Mouse (Mus musculus): ENCODE results near the gene Edem1. TPM values are rescaled to one million over a fixed set of nuclear protein-coding genes. Genes with fewer than 3 reads are reported as not detected.
A peak's percentile ranks its signal among the peaks of the same experiment; 100 is the strongest.

Gene Edem1
- polyA plus RNA-seq, 1 experiment from 2014 or later = 26.4 TPM

GRCm38 (mm10) chr6:108824816-108825545 is 3.5 kb upstream of the Edem1 start:
- H3K27me3 ChIP-seq (ENCODE audit: control insufficient read depth, insufficient read depth, low read length) = no peaks in the 10 kb centered on the region
- H3K36me3 ChIP-seq (ENCODE audit: control insufficient read depth, insufficient read depth, low read length) = peaks cover 28% of the 10 kb centered on the region
- H3K9me3 ChIP-seq (ENCODE audit: control insufficient read depth, low read length) = no peaks in the 10 kb centered on the region
- H3K9ac ChIP-seq (ENCODE audit: low read depth, low read length) = no peak overlapping the region
- ATAC-seq (ENCODE audit: low FRiP score, low TSS enrichment) = no peak
- whole genome bisulfite sequencing = 67% methylated on average over 7 of the region's 7 CpGs
- H3K4me3 ChIP-seq (ENCODE audit: low read length) = no peak overlapping the region
- peaks cover 8% of the 10 kb centered on the region; the same call in 1 of the 2 replicates for H3K4me1 ChIP-seq (ENCODE audit: control insufficient read depth, insufficient read depth, low read length)
- no peak overlapping the region for H3K4me2 ChIP-seq (replicated peaks; ENCODE audit: low read depth, low read length)
- no peak overlapping the region for H3K27ac ChIP-seq (ENCODE audit: low read depth, low read length)

GRCm38 (mm10) chr6:108826070-108826469 is 2.4 kb upstream of the Edem1 start:
- H3K9ac ChIP-seq (ENCODE audit: low read depth, low read length) = no peak overlapping the region
- no peaks in the 10 kb centered on the region for H3K27me3 ChIP-seq (ENCODE audit: control insufficient read depth, insufficient read depth, low read length)
- no peak overlapping the region for H3K27ac ChIP-seq (ENCODE audit: low read depth, low read length)
- H3K36me3 ChIP-seq (ENCODE audit: control insufficient read depth, insufficient read depth, low read length) = peaks cover 21% of the 10 kb centered on the region
- no peaks in the 10 kb centered on the region for H3K9me3 ChIP-seq (ENCODE audit: control insufficient read depth, low read length)
- H3K4me2 ChIP-seq (replicated peaks; ENCODE audit: low read depth, low read length) = no peak overlapping the region
- H3K4me3 ChIP-seq (ENCODE audit: low read length) = no peak overlapping the region
- WGBS = 78% methylated on average over 3 of the region's 3 CpGs
- ATAC-seq (ENCODE audit: low FRiP score, low TSS enrichment) = no peak
- H3K4me1 ChIP-seq (ENCODE audit: control insufficient read depth, insufficient read depth, low read length) = peaks cover 8% of the 10 kb centered on the region; the same call in 1 of the 2 replicates

- Histone ChIP-seq H3K4me2 (replicated peaks; ENCODE audit: low read depth, low read length) (peak overlapping the region; percentile 89), H3K4me3 (ENCODE audit: low read length) (peak overlapping the region; percentile 84), H3K4me1 (ENCODE audit: control insufficient read depth, insufficient read depth, low read length) (peaks cover 8% of the 10 kb centered on the region; the same call in 1 of the 2 replicates), H3K9me3 (ENCODE audit: control insufficient read depth, low read length) (no peaks in the 10 kb centered on the region), H3K36me3 (ENCODE audit: control insufficient read depth, insufficient read depth, low read length) (peaks cover 12% of the 10 kb centered on the region), H3K9ac (ENCODE audit: low read depth, low read length) (no peak overlapping the region), H3K27me3 (ENCODE audit: control insufficient read depth, insufficient read depth, low read length) (no peaks in the 10 kb centered on the region), H3K27ac (ENCODE audit: low read depth, low read length) (no peak overlapping the region)
- ATAC-seq (ENCODE audit: low FRiP score, low TSS enrichment) = no peak
- WGBS = 23% methylated on average over 5 of the region's 5 CpGs
Observed at GRCm38 (mm10) chr6:108827336-108827920, 1.0 kb upstream of the Edem1 start.

GRCm38 (mm10) chr6:108828872-108829271 is 431 bp downstream of the Edem1 start:
- H3K9ac ChIP-seq (ENCODE audit: low read depth, low read length) = peak overlapping the region; percentile 77
- H3K4me3 ChIP-seq (ENCODE audit: low read length) = peak overlapping the region; percentile 84
- WGBS = 0% methylated on average over 54 of the region's 56 CpGs
- H3K27me3 ChIP-seq (ENCODE audit: control insufficient read depth, insufficient read depth, low read length) = no peaks in the 10 kb centered on the region
- peaks cover 4% of the 10 kb centered on the region for H3K36me3 ChIP-seq (ENCODE audit: control insufficient read depth, insufficient read depth, low read length)
- peaks cover 8% of the 10 kb centered on the region; the same call in 1 of the 2 replicates for H3K4me1 ChIP-seq (ENCODE audit: control insufficient read depth, insufficient read depth, low read length)
- no peaks in the 10 kb centered on the region for H3K9me3 ChIP-seq (ENCODE audit: control insufficient read depth, low read length)
- H3K27ac ChIP-seq (ENCODE audit: low read depth, low read length) = peak overlapping the region; percentile 80
- peak overlapping the region; percentile 89 for H3K4me2 ChIP-seq (replicated peaks; ENCODE audit: low read depth, low read length)
- peak; percentile 56; the same call in 1 of the 2 replicates for ATAC-seq (ENCODE audit: low FRiP score, low TSS enrichment)

GRCm38 (mm10) chr6:108829386-108830370 is 1.2 kb downstream of the Edem1 start:
- Histone ChIP-seq H3K36me3 (ENCODE audit: control insufficient read depth, insufficient read depth, low read length) (no peaks in the 10 kb centered on the region; the same call in 1 of the 2 replicates), H3K9ac (ENCODE audit: low read depth, low read length) (peak overlapping the region; percentile 77), H3K27me3 (ENCODE audit: control insufficient read depth, insufficient read depth, low read length) (no peaks in the 10 kb centered on the region), H3K4me1 (ENCODE audit: control insufficient read depth, insufficient read depth, low read length) (peaks cover 8% of the 10 kb centered on the region; the same call in 1 of the 2 replicates), H3K4me2 (replicated peaks; ENCODE audit: low read depth, low read length) (peak overlapping the region; percentile 89), H3K27ac (ENCODE audit: low read depth, low read length) (no peak overlapping the region), H3K9me3 (ENCODE audit: control insufficient read depth, low read length) (no peaks in the 10 kb centered on the region), H3K4me3 (ENCODE audit: low read length) (peak overlapping the region; percentile 84)
- 8% methylated on average over 22 of the region's 22 CpGs for WGBS
- ATAC-seq (ENCODE audit: low FRiP score, low TSS enrichment) = no peak

- no peaks in the 10 kb centered on the region for H3K9me3 ChIP-seq (ENCODE audit: control insufficient read depth, low read length)
- ATAC-seq (ENCODE audit: low FRiP score, low TSS enrichment) = no peak
- H3K9ac ChIP-seq (ENCODE audit: low read depth, low read length) = no peak overlapping the region
- H3K4me1 ChIP-seq (ENCODE audit: control insufficient read depth, insufficient read depth, low read length) = peaks cover 8% of the 10 kb centered on the region; the same call in 1 of the 2 replicates
- peaks cover 3% of the 10 kb centered on the region; the same call in 1 of the 2 replicates for H3K36me3 ChIP-seq (ENCODE audit: control insufficient read depth, insufficient read depth, low read length)
- H3K27me3 ChIP-seq (ENCODE audit: control insufficient read depth, insufficient read depth, low read length) = no peaks in the 10 kb centered on the region
- no peak overlapping the region for H3K27ac ChIP-seq (ENCODE audit: low read depth, low read length)
- no peak overlapping the region for H3K4me2 ChIP-seq (replicated peaks; ENCODE audit: low read depth, low read length)
- no peak overlapping the region for H3K4me3 ChIP-seq (ENCODE audit: low read length)
- 75% methylated on average over 1 of the region's 1 CpGs for WGBS
Observed at GRCm38 (mm10) chr6:108832170-108832569, 3.7 kb downstream of the Edem1 start.

GRCm38 (mm10) chr6:108832989-108833388 is 4.5 kb downstream of the Edem1 start:
- no peak overlapping the region for H3K9ac ChIP-seq (ENCODE audit: low read depth, low read length)
- H3K4me2 ChIP-seq (replicated peaks; ENCODE audit: low read depth, low read length) = no peak overlapping the region
- ATAC-seq (ENCODE audit: low FRiP score, low TSS enrichment) = no peak
- H3K27me3 ChIP-seq (ENCODE audit: control insufficient read depth, insufficient read depth, low read length) = no peaks in the 10 kb centered on the region
- WGBS = 72% methylated on average over 6 of the region's 6 CpGs
- H3K4me1 ChIP-seq (ENCODE audit: control insufficient read depth, insufficient read depth, low read length) = peaks cover 8% of the 10 kb centered on the region; the same call in 1 of the 2 replicates
- no peak overlapping the region for H3K27ac ChIP-seq (ENCODE audit: low read depth, low read length)
- peaks cover 9% of the 10 kb centered on the region; the same call in 1 of the 2 replicates for H3K36me3 ChIP-seq (ENCODE audit: control insufficient read depth, insufficient read depth, low read length)
- no peak overlapping the region for H3K4me3 ChIP-seq (ENCODE audit: low read length)
- no peaks in the 10 kb centered on the region for H3K9me3 ChIP-seq (ENCODE audit: control insufficient read depth, low read length)

- Histone ChIP-seq H3K9me3 (ENCODE audit: control insufficient read depth, low read length) (no peaks in the 10 kb centered on the region), H3K27ac (ENCODE audit: low read depth, low read length) (no peak overlapping the region), H3K4me2 (replicated peaks; ENCODE audit: low read depth, low read length) (no peak overlapping the region), H3K9ac (ENCODE audit: low read depth, low read length) (no peak overlapping the region), H3K27me3 (ENCODE audit: control insufficient read depth, insufficient read depth, low read length) (no peaks in the 10 kb centered on the region), H3K36me3 (ENCODE audit: control insufficient read depth, insufficient read depth, low read length) (peaks cover 11% of the 10 kb centered on the region; the same call in 1 of the 2 replicates), H3K4me3 (ENCODE audit: low read length) (no peak overlapping the region), H3K4me1 (ENCODE audit: control insufficient read depth, insufficient read depth, low read length) (peaks cover 8% of the 10 kb centered on the region; the same call in 1 of the 2 replicates)
- ATAC-seq (ENCODE audit: low FRiP score, low TSS enrichment) = no peak
- WGBS = 85% methylated on average over 8 of the region's 8 CpGs
Observed at GRCm38 (mm10) chr6:108833963-108834697, 5.7 kb downstream of the Edem1 start.

Measured in kidney, embryonic 14.5 days (tissue).